Mouse (Mus musculus) spleen, postnatal 10 days (tissue): Measurements from ENCODE around the gene Kynu.
A peak's percentile ranks its signal among the peaks of the same experiment; 100 is the strongest.

ENCODE experiments used
- DNase-seq, 2 experiments: peaks; one replicate each; pipeline ENCODE4 v3.0.0; 2021 to 2022; ENCODE audit warnings: low spot score in 2 of 2

Gene Kynu

DNA sequence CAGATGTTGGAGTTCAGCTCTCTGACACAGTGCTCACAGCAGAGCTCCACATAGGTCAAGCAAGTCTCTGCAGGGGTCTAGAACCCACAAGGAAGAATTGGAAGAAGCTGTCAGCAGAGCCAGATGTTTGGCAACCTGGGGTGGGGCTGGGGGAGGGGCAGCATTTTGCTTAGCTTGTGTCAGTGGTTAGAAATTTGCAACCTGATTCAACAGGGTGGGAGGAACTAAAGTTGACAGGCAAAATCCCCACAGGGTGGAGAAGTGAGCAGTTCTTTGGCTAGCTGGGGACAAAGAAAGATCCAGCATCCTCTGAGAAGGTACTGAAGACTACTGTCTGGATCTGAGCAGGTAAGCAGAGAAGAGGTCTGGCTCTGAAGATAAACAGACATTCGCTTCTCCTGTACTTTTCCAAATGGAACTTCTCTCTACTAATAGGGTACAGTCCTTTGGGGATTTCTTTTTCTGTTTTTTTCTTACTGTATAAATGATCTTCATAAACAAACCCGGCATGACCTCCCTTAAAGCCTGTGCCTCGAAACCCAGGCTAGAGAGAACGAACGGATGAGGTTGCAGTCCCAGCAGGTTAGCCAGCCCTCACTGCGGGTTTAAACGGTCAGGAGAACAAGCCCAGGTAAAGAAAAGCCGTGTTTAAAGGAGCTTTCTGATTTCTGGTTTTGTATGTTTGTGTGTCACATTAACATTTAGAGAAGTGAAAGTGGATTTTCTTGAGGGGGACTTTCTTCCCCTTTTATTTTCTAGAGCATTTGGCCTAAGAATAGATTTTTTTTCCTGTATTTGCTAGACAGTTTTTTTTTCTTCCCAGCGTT is at the start of gene Kynu:
Gene Kynu, plus strand, starts transcription at position 268 of the 827 bp plus-strand sequence.
- peak; percentile 5 to 38 for DNase-seq

- no peak for DNase-seq
Observed at GRCm38 (mm10) chr2:43506182-43506581, 48.9 kb upstream of the Kynu start.

DNA sequence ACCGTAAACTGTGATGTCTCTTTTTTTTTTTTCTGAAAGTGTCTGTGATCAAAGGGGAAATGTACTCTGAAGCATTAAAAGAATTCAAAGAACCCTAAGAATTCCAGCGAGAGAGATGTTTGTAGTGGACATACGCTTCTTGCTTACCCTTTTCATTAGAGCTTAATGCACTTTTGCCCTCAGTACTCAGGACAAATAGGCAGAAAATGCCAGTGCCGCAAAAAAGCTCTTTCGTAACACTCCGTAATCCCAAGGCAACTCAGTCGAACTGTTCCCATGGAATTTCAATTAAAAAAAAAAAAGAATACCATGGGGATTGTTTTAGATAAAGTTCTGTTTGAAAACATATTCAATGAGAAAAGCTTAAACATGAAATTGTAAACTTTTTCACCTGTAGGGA is 41.3 kb upstream of the Kynu start:
- DNase-seq = no peak

DNA sequence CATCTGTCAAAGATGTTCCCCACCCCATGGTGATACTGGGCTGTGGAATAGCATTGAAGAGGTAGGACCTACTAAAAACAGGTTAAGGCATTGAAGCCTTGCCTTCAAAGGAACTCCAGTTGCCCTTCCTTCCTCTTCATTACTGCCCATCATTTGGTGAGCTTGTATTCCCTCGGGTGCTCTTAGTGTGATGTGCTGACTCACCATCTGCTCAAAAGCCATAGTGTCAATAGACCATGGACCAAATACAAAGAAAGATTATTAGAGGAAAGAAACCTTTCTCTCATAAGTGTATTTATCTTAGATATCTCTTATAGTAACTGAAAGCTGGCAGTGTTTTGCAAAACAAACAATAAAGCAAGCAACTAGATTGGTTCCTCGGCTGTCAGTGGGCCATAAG is 20.7 kb upstream of the Kynu start:
- no peak for DNase-seq

- DNase-seq = no peak
Observed at GRCm38 (mm10) chr2:43542615-43543014, 12.5 kb upstream of the Kynu start.

- DNase-seq = no peak
Observed at GRCm38 (mm10) chr2:43545665-43546064, 9.5 kb upstream of the Kynu start.

GRCm38 (mm10) chr2:43546448-43546847 is 8.7 kb upstream of the Kynu start:
- DNase-seq = no peak

DNA sequence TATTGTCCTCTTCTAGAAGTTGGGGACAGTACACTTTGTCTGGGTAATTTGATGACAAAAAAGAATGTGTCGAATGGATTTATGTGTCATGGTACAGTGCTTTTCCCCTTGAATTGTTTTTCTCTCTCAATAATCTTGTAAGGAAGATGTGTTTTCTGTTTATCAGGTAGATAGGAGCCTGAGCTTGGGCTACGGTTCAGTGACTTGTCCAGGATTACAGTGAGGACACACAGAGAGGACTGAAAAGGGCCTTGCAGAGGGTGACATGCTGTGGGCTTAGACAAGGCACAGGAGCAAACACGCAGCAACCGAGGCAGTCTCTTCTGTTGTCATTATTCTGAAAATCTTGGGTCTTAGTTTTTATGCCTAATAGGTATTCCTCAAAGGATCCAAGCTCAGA is 913 bp upstream of the Kynu start:
- no peak for DNase-seq

GRCm38 (mm10) chr2:43555889-43556285 is 758 bp downstream of the Kynu start:
- DNase-seq = no peak

DNA sequence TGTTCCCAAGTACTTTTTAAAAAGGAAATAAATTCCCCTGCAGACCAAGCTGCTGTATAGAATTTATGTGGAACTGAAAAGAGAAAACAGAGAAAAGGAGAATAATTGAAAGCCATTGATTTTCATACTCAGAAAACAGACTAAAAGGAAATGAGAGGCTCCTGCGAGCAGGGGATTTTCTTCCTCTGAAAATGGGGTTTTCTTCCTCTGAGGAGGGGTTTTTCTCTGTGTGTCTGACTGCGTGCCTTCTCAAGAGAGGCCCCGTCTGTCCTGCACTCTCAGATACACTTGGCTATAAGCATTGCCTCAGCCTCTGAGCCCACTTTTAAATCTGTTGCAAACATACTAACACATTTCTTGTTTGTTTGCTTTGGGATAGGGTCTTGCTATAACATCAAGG is 1.9 kb downstream of the Kynu start:
- DNase-seq = no peak

DNA sequence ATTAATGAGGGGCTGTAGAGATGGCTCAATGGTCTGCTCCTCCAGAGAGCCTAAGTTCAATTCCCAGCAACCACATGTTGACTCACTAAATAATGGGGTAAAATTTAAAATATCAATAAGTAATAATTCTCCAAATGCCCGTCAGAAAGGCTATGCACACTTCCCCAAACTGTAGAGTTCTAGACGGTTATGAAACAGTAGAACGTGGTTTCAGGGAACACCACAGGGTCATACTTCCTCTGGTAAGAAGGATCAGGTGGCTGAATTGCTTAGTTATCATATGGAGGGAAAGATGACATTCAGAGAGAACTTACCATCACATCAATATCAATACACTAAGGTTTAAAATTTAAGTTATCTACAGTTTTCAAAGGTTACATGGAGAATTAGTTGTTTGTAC is 6.1 kb downstream of the Kynu start:
- DNase-seq = no peak

GRCm38 (mm10) chr2:43562779-43563178 is 7.7 kb downstream of the Kynu start:
- no peak for DNase-seq

GRCm38 (mm10) chr2:43568406-43568805 is 13.3 kb downstream of the Kynu start:
- no peak for DNase-seq

- no peak for DNase-seq
Observed at GRCm38 (mm10) chr2:43573526-43573925, 18.4 kb downstream of the Kynu start.

GRCm38 (mm10) chr2:43583243-43583812 is 28.2 kb downstream of the Kynu start:
- DNase-seq = no peak

GRCm38 (mm10) chr2:43585508-43585907 is 30.4 kb downstream of the Kynu start:
- no peak for DNase-seq

- DNase-seq = no peak
Observed at GRCm38 (mm10) chr2:43587832-43588231, 32.7 kb downstream of the Kynu start.

- DNase-seq = no peak
Observed at GRCm38 (mm10) chr2:43592001-43592704, 37.0 kb downstream of the Kynu start.

- DNase-seq = peak in 1 of 2 experiments; percentile 27
Observed at GRCm38 (mm10) chr2:43613571-43613970, 58.4 kb downstream of the Kynu start.

DNA sequence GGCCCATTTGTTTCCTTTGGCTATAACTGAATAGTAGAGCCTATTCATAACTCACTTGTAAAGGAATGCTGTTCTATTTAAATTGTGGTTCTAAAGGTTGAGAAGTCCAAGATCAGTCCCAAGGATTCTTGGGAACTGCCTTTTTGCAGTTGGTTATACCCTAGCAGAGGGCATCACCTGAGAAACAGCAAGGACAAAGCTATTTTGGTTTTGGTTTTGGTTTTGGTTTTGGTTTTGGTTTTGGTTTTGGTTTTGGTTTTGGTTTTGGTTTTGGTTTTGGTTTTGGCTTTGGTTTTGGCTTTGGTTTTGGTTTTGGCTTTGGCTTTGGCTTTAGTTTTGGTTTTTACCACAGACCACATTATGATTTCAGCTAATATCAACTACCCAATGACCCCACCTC is 66.0 kb downstream of the Kynu start:
- DNase-seq = no peak

- no peak for DNase-seq
Observed at GRCm38 (mm10) chr2:43622844-43623243, 67.7 kb downstream of the Kynu start.

GRCm38 (mm10) chr2:43631786-43632185 is 76.7 kb downstream of the Kynu start:
- DNase-seq = no peak

DNA sequence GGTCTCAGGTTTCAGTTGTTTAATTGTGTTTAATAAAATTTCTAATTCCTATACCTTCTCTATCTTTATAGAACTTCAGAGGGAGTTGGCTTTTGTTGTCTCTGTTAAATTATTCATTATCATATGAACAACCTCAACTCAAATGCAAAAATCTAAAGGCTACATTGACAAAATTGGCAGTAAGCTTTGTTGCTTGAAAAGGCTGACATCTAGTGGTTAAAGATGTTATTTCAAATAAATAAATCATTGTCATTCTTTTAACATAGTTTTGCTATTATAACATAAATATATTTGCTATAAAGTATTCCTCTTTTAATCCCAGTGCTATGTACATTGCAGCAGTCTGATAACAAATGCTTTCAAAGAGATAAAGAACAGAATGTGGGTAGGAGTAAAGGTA is 81.4 kb downstream of the Kynu start:
- no peak for DNase-seq
